Mouse (Mus musculus): ENCODE measurements around the gene Golph3. TPM values are rescaled to one million over a fixed set of nuclear protein-coding genes. Genes with fewer than 3 reads are reported as not detected.

Golph3 gene
- total and polyA plus RNA-seq, 3 experiments, result 81.1 to 149 (median 99.2) TPM

DNA sequence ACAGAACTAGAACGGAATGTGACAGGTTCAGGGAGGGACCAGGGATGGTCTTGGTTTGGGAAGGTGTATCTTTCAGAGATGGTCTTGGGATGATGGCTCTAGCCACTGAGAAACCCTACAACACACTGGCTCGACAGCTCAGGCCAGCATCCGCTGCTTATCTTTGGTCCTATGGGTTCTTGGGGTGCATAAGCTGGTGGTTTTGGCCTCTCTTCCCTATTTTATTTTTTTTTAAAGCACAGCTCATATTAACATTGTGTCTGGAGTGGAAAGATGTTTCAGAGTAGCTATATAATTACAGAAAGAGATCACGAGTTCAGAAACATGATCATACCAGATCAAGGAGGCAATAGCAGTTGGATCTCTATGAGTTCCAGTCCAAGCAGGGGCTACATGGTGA lies 42.8 kb downstream of the Golph3 start:
- Histone ChIP-seq H3K27me3 (ENCODE audit: control insufficient read depth in 1 of 2, insufficient read depth in 2 of 2, low read length in 2 of 2) (no peaks in the 10 kb centered on the region), H3K9me3 (replicated peaks; ENCODE audit: insufficient read depth, low read length) (no peaks in the 10 kb centered on the region), H3K4me3 (ENCODE audit: control insufficient read depth in 1 of 2, insufficient read depth in 1 of 2, low read depth in 2 of 2, low read length in 2 of 2) (no peak overlapping the region), H3K79me2 (ENCODE audit: control insufficient read depth, insufficient read depth, low read length, poor library complexity) (no peaks in the 10 kb centered on the region; the same call in 1 of the 2 replicates), H3K27ac (ENCODE audit: control insufficient read depth, low read depth, low read length) (no peak overlapping the region), H3K4me1 (ENCODE audit: control insufficient read depth in 1 of 2, insufficient read depth in 2 of 2, low read length in 2 of 2) (peaks cover 19 to 42% of the 10 kb centered on the region in 2 experiments), H3K36me3 (ENCODE audit: control insufficient read depth in 1 of 2, insufficient read depth in 2 of 2, low read length in 2 of 2) (peaks cover 0 to 33% of the 10 kb centered on the region in 2 experiments; a peak in 2 of 4 replicates), H3K9ac (ENCODE audit: control insufficient read depth, low read depth, low read length, poor library complexity, severe bottlenecking) (no peak overlapping the region)
- DNase-seq (ENCODE audit: low read depth, low spot score), result peak; percentile 52
- TF ChIP-seq POLR2AphosphoS2 (IDR thresholded peaks at IDR 0.05; ENCODE audit: low read length) (no peak), JUND (IDR thresholded peaks at IDR 0.05; ENCODE audit: low read depth, low read length) (no peak), GATA1 (IDR thresholded peaks at IDR 0.05; ENCODE audit: low read depth, low read length) (peak; percentile 27; the same call in 1 of the 2 replicates), MAX (IDR thresholded peaks at IDR 0.05; ENCODE audit: low read length) (no peak), TAL1 (IDR thresholded peaks at IDR 0.05; ENCODE audit: low read length) (no peak), SMC3 (IDR thresholded peaks at IDR 0.05; ENCODE audit: low read depth, low read length) (no peak), ZKSCAN1 (IDR thresholded peaks at IDR 0.05; ENCODE audit: low read depth, low read length) (no peak), EP300 (IDR thresholded peaks at IDR 0.05; ENCODE audit: low read depth in 1 of 2, low read length in 2 of 2) (no peak; a peak in 1 of 4 replicates), ZNF384 (IDR thresholded peaks at IDR 0.05; ENCODE audit: low read depth, low read length) (peak; percentile 75), MAZ (IDR thresholded peaks at IDR 0.05; ENCODE audit: low read depth, low read length) (no peak), CTCF (IDR thresholded peaks at IDR 0.05 in 2 of 3, conservative IDR thresholded peaks at IDR 0.05 in 1 of 3; ENCODE audit: control insufficient read depth in 1 of 3, insufficient read depth in 1 of 3, low read depth in 2 of 3, low read length in 3 of 3, poor library complexity in 1 of 3, severe bottlenecking in 1 of 3) (no peak)

DNA sequence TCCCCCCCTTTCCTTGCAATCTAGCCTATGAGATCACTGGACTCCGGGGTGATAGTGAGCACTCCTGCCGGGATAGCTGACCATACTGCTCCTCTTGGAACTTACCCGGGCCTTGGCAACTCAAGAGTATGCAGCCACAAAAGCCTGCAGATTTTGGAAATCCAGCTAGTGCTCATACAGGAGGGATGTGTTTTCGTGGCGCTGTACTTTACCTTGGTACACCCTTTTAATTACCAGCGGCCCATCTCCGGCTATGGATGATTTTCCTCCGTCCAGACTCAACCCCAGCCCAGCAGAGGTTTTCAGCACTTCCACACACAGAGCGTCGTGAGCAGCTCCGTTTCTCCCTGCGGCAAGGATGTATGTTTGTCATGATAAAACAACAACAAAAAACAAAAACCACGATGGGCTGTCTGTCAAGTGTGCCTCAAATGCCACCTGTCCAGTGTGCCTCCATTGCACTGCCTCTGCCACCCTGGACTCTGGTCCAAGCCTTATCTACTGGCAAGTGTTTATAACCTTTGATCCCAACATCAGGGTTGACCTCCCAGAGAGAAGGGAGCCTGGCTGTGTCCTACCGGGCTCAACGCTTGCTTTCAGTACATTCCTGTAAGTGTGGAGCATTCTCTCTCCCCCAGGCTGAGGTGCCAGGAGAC lies 44.3 kb downstream of the Golph3 start:
- no peak overlapping the region for H3K27ac ChIP-seq (ENCODE audit: control insufficient read depth, low read depth, low read length)
- no peak for TF ChIP-seq ELF1 (IDR thresholded peaks at IDR 0.05; ENCODE audit: low read depth, low read length)
- no peak for TF ChIP-seq MXI1 (IDR thresholded peaks at IDR 0.05; ENCODE audit: low read depth, low read length)
- TF ChIP-seq MYC (IDR thresholded peaks at IDR 0.05; ENCODE audit: low read depth, low read length), result no peak
- TF ChIP-seq HCFC1 (IDR thresholded peaks at IDR 0.05; ENCODE audit: low read depth, low read length), result no peak
- no peak for TF ChIP-seq BHLHE40 (IDR thresholded peaks at IDR 0.05; ENCODE audit: borderline replicate concordance, low read depth, low read length)
- no peak for TF ChIP-seq E2F4 (IDR thresholded peaks at IDR 0.05; ENCODE audit: borderline replicate concordance, low read depth, low read length)
- no peak for TF ChIP-seq ZKSCAN1 (IDR thresholded peaks at IDR 0.05; ENCODE audit: low read depth, low read length)
- TF ChIP-seq POLR2A (IDR thresholded peaks at IDR 0.05; ENCODE audit: control insufficient read depth in 1 of 2, insufficient read depth in 1 of 2, low read depth in 1 of 2, low read length in 2 of 2, poor library complexity in 1 of 2), result no peak
- no peak for TF ChIP-seq MYB (IDR thresholded peaks at IDR 0.05; ENCODE audit: low read depth, low read length)
- TF ChIP-seq POLR2AphosphoS2 (IDR thresholded peaks at IDR 0.05; ENCODE audit: low read length), result no peak
- TF ChIP-seq RAD21 (IDR thresholded peaks at IDR 0.05; ENCODE audit: low read depth, low read length), result no peak
- TF ChIP-seq JUND (IDR thresholded peaks at IDR 0.05; ENCODE audit: low read depth, low read length), result no peak
- no peak for TF ChIP-seq POLR2AphosphoS5 (IDR thresholded peaks at IDR 0.05; ENCODE audit: borderline replicate concordance, low read depth, low read length)
- TF ChIP-seq TBP (IDR thresholded peaks at IDR 0.05; ENCODE audit: low read depth, low read length), result no peak
- no peak for TF ChIP-seq ZMIZ1 (IDR thresholded peaks at IDR 0.05; ENCODE audit: low read depth, low read length)
- no peak for TF ChIP-seq RCOR1 (IDR thresholded peaks at IDR 0.05; ENCODE audit: low read depth, low read length)
- TF ChIP-seq MAFK (IDR thresholded peaks at IDR 0.05; ENCODE audit: borderline replicate concordance, low read depth, low read length), result no peak
- no peak for TF ChIP-seq MAX (IDR thresholded peaks at IDR 0.05; ENCODE audit: low read length)
- TF ChIP-seq EP300 (IDR thresholded peaks at IDR 0.05; ENCODE audit: low read depth in 1 of 2, low read length in 2 of 2), result no peak
- H3K27me3 ChIP-seq (ENCODE audit: control insufficient read depth in 1 of 2, insufficient read depth in 2 of 2, low read length in 2 of 2), result no peaks in the 10 kb centered on the region
- DNase-seq (ENCODE audit: low read depth, low spot score), result no peak
- H3K4me3 ChIP-seq (ENCODE audit: control insufficient read depth in 1 of 2, insufficient read depth in 1 of 2, low read depth in 2 of 2, low read length in 2 of 2), result no peak overlapping the region
- no peak overlapping the region for H3K9ac ChIP-seq (ENCODE audit: control insufficient read depth, low read depth, low read length, poor library complexity, severe bottlenecking)
- H3K4me1 ChIP-seq (ENCODE audit: control insufficient read depth in 1 of 2, insufficient read depth in 2 of 2, low read length in 2 of 2), result peaks cover 19 to 44% of the 10 kb centered on the region in 2 experiments
- peaks cover 0 to 35% of the 10 kb centered on the region in 2 experiments; a peak in 2 of 4 replicates for H3K36me3 ChIP-seq (ENCODE audit: control insufficient read depth in 1 of 2, insufficient read depth in 2 of 2, low read length in 2 of 2)
- no peaks in the 10 kb centered on the region for H3K9me3 ChIP-seq (replicated peaks; ENCODE audit: insufficient read depth, low read length)
- no peaks in the 10 kb centered on the region; the same call in 1 of the 2 replicates for H3K79me2 ChIP-seq (ENCODE audit: control insufficient read depth, insufficient read depth, low read length, poor library complexity)

All from MEL (cell line).